Mouse (Mus musculus): ENCODE measurements around the gene Spire2.

GRCm38 (mm10) chr8:123328552-123328951, 4.0 kb upstream of the Spire2 start:
- TF ChIP-seq GATA1 (IDR thresholded peaks at IDR 0.05; ENCODE audit: borderline replicate concordance, low read length) (no peak), FLI1 (IDR thresholded peaks at IDR 0.05; ENCODE audit: low read length) (no peak)
